Mouse (Mus musculus) skeletal muscle tissue, postnatal 0 days (tissue): ENCODE measurements around the gene Inha. TPM values are rescaled to one million over a fixed set of nuclear protein-coding genes. Genes with fewer than 3 reads are reported as not detected.

Experiments
- polyA plus RNA-seq: library from polyadenylated mRNA; unstranded; fragments of >200 nt; fragmentation: Nextera tagmentation; extraction: Ambion mirVana; gene quantifications from 2 replicates; pipeline ENCODE4 v1.2.1, GENCODE M21; 2015

The Inha gene
- 12.4 and 13.5 TPM in 2 replicates for polyA plus RNA-seq

DNA sequence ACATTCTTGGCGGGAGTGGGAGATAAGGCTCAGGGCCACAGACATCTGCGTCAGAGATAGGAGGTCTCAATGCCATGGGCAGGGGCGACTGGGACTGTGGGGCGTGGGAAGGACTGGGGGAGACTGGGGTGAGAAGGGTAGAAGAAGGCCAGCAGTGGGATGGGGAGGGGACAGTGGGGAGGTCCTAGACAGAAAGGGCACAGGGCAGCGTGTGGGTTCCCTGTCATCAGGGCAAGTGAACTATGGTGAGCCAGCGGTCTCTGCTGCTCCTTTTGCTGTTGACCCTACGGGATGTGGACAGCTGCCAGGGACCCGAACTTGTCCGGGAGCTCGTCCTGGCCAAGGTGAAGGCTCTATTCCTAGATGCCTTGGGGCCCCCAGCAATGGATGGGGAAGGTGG is at the start of gene Inha:
Gene Inha (plus strand): TSS at position 72 of the 400 bp plus-strand sequence.

DNA sequence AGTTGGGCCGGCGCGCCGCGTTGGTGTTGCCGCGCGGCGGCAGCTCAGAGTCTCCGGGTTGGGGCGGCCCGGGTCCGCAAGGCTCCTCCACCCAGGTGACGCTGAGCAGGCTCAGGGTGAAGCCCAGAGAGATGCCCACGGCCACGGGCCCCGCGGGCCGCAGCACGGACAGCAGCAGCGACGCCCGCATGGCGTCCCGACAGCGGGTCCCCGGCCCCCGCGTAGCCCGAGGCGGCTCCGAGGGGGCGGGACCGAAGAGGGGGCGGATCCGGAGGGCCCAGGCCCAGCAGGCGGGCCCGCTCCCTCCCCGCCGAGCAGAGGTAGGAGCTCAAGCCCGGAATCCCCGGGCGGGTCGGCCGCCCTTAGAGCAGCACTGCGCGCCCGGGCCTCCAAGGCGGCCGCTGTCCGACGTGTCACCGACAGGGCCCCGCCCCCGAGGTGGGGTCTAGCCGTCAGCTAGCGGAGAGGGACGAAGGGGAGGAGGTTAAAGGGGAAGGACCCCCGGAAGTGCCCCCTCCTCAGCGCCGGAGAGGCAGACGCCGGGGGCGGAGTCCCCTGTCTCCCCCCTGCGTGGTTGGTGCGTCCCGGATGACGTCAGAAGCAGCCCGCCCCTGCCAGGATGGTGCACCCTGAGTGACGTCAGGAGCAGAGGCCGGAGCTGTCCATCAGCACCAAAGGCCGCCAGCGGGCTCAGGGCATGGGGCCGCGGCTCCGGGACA is 27.8 kb upstream of the Inha start, which contains the start of the genes Chpf and Tmem198:
Gene Chpf (minus strand): TSS at position 392 of the 719 bp plus-strand sequence.
Gene Tmem198 (plus strand): TSS at position 617 of the 719 bp plus-strand sequence.

GRCm38 (mm10) chr1:75505956-75506831 is 683 bp upstream of the Inha start, which contains the start of gene Obsl1:
Obsl1 (minus strand) TSS chr1:75506452.

DNA sequence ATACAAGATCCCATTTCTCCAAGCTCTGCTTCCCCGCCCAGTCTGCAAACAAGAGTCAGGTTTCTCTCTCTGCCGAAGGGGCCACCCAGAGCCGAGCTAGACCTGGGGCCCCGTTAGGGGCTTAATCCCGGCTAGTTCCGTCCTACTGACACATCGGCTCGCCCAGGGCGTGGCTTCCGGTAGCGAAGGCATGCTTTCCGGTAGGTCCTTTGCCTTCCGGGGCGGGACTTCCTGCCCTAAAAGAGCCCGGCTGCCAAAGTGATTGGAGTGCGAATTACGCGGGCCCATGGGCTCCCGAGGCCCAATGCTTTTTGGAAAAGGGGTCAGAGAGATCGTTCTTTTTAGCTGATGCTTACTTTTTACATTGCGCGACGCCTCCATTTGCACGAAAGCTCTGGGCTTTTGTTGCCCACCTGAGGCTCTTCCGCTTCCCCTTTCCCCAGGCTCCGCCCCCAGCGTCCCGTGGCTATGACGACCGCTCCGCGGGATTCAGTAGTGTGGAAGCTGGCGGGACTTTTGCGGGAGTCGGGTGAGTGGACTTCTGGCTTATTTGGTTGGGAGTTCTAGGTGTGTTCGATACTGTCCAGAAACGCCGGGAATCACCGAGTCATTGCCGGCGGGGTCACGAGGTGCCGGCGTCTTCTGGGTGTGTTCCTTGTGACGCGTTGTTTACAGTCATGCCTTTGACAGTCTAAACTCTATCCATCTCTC is 14.6 kb downstream of the Inha start, which contains the start of gene Stk11ip:
Gene Stk11ip (plus strand): TSS at position 209 of the 711 bp plus-strand sequence.

GRCm38 (mm10) chr1:75545965-75546956 is 39.4 kb downstream of the Inha start, which contains the start of gene Slc4a3:
Slc4a3 (plus strand) TSS chr1:75546266.

Other genes with a start within 250 kb of the Inha start
- gene Ptprn, start 242.6 kb upstream of the Inha start, polyA plus RNA-seq, result 0.11 and 0.13 TPM in 2 replicates
- gene Resp18, start 228.7 kb upstream of the Inha start, polyA plus RNA-seq, result 0.21 TPM in 1 of 2 replicates, not detected in the other
- gene Dnpep, start 189.1 kb upstream of the Inha start, polyA plus RNA-seq, result 103 and 105 TPM in 2 replicates
- 2,318 and 2,325 TPM in 2 replicates for gene Des, start 146.7 kb upstream of the Inha start, polyA plus RNA-seq
- 12.7 and 16.2 TPM in 2 replicates for gene Speg, start 131.8 kb upstream of the Inha start, polyA plus RNA-seq
- 40.2 and 53.0 TPM in 2 replicates for gene Gmppa, start 71.1 kb upstream of the Inha start, polyA plus RNA-seq
- 0.05 TPM in 1 of 2 replicates, not detected in the other for gene Asic4, start 56.6 kb upstream of the Inha start, polyA plus RNA-seq
- 23.4 and 28.6 TPM in 2 replicates for gene Chpf, start 27.8 kb upstream of the Inha start, polyA plus RNA-seq
- gene Tmem198, start 27.5 kb upstream of the Inha start, polyA plus RNA-seq, result 0.66 and 0.79 TPM in 2 replicates
- gene Obsl1, start 625 bp upstream of the Inha start, polyA plus RNA-seq, result 64.7 and 73.8 TPM in 2 replicates
- gene Stk11ip, start 14.5 kb downstream of the Inha start, polyA plus RNA-seq, result 7.0 and 7.9 TPM in 2 replicates
- gene Slc4a3, start 39.2 kb downstream of the Inha start, polyA plus RNA-seq, result 12.3 and 14.0 TPM in 2 replicates